Mouse (Mus musculus) stomach, embryonic 16.5 days (tissue): Measurements from ENCODE around the gene Ly6c1. TPM values are rescaled to one million over a fixed set of nuclear protein-coding genes. Genes with fewer than 3 reads are reported as not detected.
"Not testable (repeated sequence)": the region's sequence is repeated elsewhere in the genome, so short reads cannot be mapped to it uniquely, and the experiment has no call there.

Source experiments
- ATAC-seq: fragments of 200-750 bp; cut with Nextera tagmentation; 2 replicates; pipeline ENCODE4 v1.8.0; 2017; ENCODE audit warnings: moderate number of reproducible peaks, moderate TSS enrichment; ENCODE audit not compliant: insufficient read depth, low FRiP score
- H3K27ac ChIP-seq: fragments of 300-500 bp; sonication (generic); 2 replicates; pipeline ENCODE4 v1.5.1; 2014; ENCODE audit warnings: low read length
- H3K27me3 ChIP-seq: fragments of 300-500 bp; sonication (generic); 2 replicates; pipeline ENCODE4 v1.6.1; 2014; ENCODE audit warnings: low read length, control low read depth, mixed read lengths; ENCODE audit not compliant: control insufficient read depth, insufficient read depth
- H3K36me3 ChIP-seq: fragments of 300-500 bp; sonication (generic); 2 replicates; pipeline ENCODE4 v1.6.1; 2014; ENCODE audit warnings: low read length; ENCODE audit not compliant: control insufficient read depth, insufficient read depth
- H3K4me1 ChIP-seq: fragments of 300-500 bp; sonication (generic); 2 replicates; pipeline ENCODE4 v1.6.1; 2014; ENCODE audit warnings: low read length, control low read depth, mixed read lengths; ENCODE audit not compliant: control insufficient read depth, insufficient read depth
- H3K4me2 ChIP-seq: fragments of 300-500 bp; sonication (generic); 2 replicates; pipeline ENCODE4 v1.6.1; 2014; ENCODE audit warnings: low read depth, low read length, mixed read lengths
- H3K4me3 ChIP-seq: fragments of 300-500 bp; sonication (generic); replicated peaks from 2 replicates; pipeline ENCODE4 v1.5.1; 2014; ENCODE audit warnings: mild to moderate bottlenecking, low read length
- H3K9ac ChIP-seq: fragments of 300-500 bp; sonication (generic); 2 replicates; pipeline ENCODE4 v1.6.1; 2014; ENCODE audit warnings: low read length
- H3K9me3 ChIP-seq: fragments of 300-500 bp; sonication (generic); replicated peaks from 2 replicates; pipeline ENCODE4 v1.6.1; 2016; ENCODE audit warnings: low read length, control low read depth; ENCODE audit not compliant: control insufficient read depth
- whole genome bisulfite sequencing: fragments of 180-500 bp; shearing (Covaris S2); extraction: QIAGEN DNeasy Blood & Tissue Kit; methylation state at CpG from one replicate; pipeline ENCODE4 v1.1.7; 2014; 5-methylcytosine and 5-hydroxymethylcytosine counted together
- polyA plus RNA-seq: library from polyadenylated mRNA; unstranded; fragments of >200 nt; fragmentation: Nextera tagmentation; extraction: Ambion mirVana; gene quantifications from 2 replicates; pipeline ENCODE4 v1.2.1, GENCODE M21; 2015

Ly6c1 gene
- polyA plus RNA-seq = 19.7 and 22.0 TPM in 2 replicates

- H3K9ac ChIP-seq, H3K27ac ChIP-seq, H3K4me2 ChIP-seq, H3K27me3 ChIP-seq, ATAC-seq, H3K4me3 ChIP-seq, H3K9me3 ChIP-seq, H3K4me1 ChIP-seq, H3K36me3 ChIP-seq: not testable (repeated sequence)
- WGBS = 69% methylated on average over 1 of the region's 1 CpGs
Observed at GRCm38 (mm10) chr15:75048642-75049261, at the start of gene Ly6c1. Ly6c1 (minus strand) TSS chr15:75048830.

- not testable (repeated sequence) for H3K4me1 ChIP-seq, H3K4me3 ChIP-seq, H3K9ac ChIP-seq, ATAC-seq, H3K36me3 ChIP-seq, H3K27ac ChIP-seq, H3K27me3 ChIP-seq, H3K4me2 ChIP-seq, H3K9me3 ChIP-seq
- 2% methylated on average over 2 of the region's 2 CpGs for WGBS
Observed at GRCm38 (mm10) chr15:75088041-75088440, 39.4 kb upstream of the Ly6c1 start.

- 81% methylated on average over 4 of the region's 4 CpGs for WGBS
- Histone ChIP-seq H3K9me3 (no peaks in the 10 kb centered on the region), H3K4me3 (no peak overlapping the region), H3K9ac (no peak overlapping the region), H3K27me3 (no peaks in the 10 kb centered on the region), H3K4me2 (no peak overlapping the region), H3K4me1 (no peaks in the 10 kb centered on the region), H3K27ac (no peak overlapping the region), H3K36me3 (no peaks in the 10 kb centered on the region)
- no peak for ATAC-seq
Observed at GRCm38 (mm10) chr15:75069965-75070364, 21.3 kb upstream of the Ly6c1 start.

DNA sequence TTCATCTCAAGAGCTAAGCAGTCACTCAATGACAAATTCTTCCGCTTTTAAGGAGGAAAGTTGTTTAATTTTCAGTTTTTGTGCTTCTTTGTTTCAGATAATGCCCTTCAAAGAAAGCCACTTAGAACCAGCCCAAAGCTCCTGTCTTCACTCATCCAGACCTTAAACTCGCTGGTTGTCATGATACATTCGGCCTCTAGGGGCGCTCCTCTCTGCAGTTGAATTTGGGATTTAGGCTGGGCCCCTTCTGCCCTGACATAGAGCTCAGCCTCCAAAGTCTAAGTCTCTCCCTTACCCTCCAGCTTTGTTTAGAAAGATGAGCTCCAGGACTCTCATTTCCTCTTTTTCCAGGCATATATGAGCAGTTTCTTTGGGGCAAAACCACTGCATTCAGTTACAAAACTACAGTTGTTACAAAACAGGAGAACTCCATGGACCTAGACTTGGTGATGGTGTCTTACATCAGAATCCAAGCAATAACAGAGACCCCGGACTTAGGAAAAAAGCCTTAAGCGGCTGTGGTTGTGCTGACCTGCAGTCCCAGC lies 13.5 kb upstream of the Ly6c1 start:
- not testable (repeated sequence) for H3K4me2 ChIP-seq, H3K4me1 ChIP-seq, H3K27ac ChIP-seq, H3K36me3 ChIP-seq, H3K27me3 ChIP-seq, H3K9me3 ChIP-seq, H3K4me3 ChIP-seq, H3K9ac ChIP-seq, ATAC-seq
- 35% methylated on average over 6 of the region's 6 CpGs for WGBS

GRCm38 (mm10) chr15:75060505-75060904 lies 11.9 kb upstream of the Ly6c1 start:
- Histone ChIP-seq H3K36me3 (no peaks in the 10 kb centered on the region), H3K27me3 (no peaks in the 10 kb centered on the region), H3K9ac (no peak overlapping the region), H3K27ac (no peak overlapping the region), H3K4me2 (no peak overlapping the region), H3K4me3 (no peak overlapping the region), H3K9me3 (no peaks in the 10 kb centered on the region), H3K4me1 (no peaks in the 10 kb centered on the region)
- no peak for ATAC-seq

DNA sequence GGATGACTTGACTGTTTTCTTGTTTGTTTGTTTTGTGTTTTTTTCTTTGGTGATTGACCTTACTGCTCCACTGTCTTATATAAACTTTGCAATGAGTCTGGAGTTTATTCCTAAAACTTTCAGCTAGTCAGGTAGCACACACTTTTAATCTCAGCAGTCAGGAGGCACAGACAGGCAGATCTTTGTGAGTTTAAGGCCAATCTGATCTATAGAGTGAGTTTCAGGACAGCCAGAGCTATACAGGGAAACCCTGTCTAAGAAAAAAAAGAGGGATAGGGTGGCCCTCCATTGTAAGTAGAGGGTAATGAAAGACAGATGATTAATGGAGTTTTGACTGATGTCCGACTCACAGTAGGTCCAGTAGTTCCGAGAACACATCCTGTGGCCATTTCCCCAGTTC lies 7.4 kb upstream of the Ly6c1 start:
- ATAC-seq = no peak
- H3K27me3 ChIP-seq = no peaks in the 10 kb centered on the region
- WGBS = 79% methylated on average over 2 of the region's 2 CpGs

DNA sequence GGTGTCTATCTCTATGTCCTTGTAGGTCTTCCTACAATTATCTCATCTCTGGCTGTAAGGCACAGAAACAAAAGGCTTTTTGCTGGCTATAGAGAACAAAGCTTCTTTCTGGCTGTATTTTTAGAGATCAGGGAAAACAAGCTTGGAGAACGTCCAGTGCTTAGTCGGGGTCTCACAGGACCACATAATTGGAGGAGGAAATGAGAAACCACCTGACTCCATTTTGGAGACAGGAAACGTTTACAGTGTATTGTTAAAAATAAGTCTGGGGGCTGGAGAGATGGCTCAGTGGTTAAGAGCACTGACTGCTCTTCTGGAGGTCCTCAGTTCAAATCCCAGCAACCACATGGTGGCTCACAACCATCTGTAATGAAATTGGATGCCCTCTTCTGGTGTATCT lies 6.8 kb upstream of the Ly6c1 start:
- not testable (repeated sequence) for ATAC-seq, H3K4me3 ChIP-seq, H3K27me3 ChIP-seq, H3K9ac ChIP-seq, H3K4me1 ChIP-seq, H3K36me3 ChIP-seq, H3K9me3 ChIP-seq, H3K4me2 ChIP-seq, H3K27ac ChIP-seq
- WGBS = 48% methylated on average over 3 of the region's 3 CpGs

More for the DNA sequence above, 7.4 kb upstream of the Ly6c1 start:
- Histone ChIP-seq H3K9me3 (no peaks in the 10 kb centered on the region), H3K4me1 (no peaks in the 10 kb centered on the region), H3K4me3 (no peak overlapping the region), H3K36me3 (no peaks in the 10 kb centered on the region), H3K4me2 (no peak overlapping the region), H3K27ac (no peak overlapping the region), H3K9ac (no peak overlapping the region)

- not testable (repeated sequence) for H3K9ac ChIP-seq, H3K4me1 ChIP-seq, H3K27me3 ChIP-seq, H3K4me2 ChIP-seq, H3K27ac ChIP-seq, H3K9me3 ChIP-seq, H3K4me3 ChIP-seq, H3K36me3 ChIP-seq, ATAC-seq
- 83% methylated on average over 2 of the region's 2 CpGs for WGBS
Observed at GRCm38 (mm10) chr15:75052414-75052813, 3.8 kb upstream of the Ly6c1 start.

DNA sequence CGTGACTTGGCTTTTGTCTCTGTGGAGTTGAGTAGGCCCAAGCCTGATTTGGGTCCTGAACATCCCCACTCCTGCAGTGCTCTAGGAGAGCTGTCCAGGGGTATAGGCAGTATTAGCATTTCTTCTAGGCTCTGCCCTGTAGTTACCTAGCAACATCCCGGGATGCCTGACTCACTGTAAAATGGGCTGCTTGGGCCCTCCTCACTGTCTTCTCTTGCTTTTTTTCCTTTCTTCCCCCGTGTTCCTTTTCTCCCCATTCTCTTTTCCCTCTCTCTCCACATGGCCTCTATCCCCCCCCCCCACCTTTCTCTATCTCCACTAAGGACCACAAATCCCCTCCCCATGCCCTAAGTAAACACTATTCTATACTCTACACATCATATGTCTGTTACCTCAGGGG lies 2.5 kb upstream of the Ly6c1 start:
- H3K27me3 ChIP-seq, H3K4me1 ChIP-seq, H3K4me2 ChIP-seq, H3K9me3 ChIP-seq, H3K9ac ChIP-seq, H3K4me3 ChIP-seq, ATAC-seq, H3K27ac ChIP-seq, H3K36me3 ChIP-seq: not testable (repeated sequence)
- 44% methylated on average over 3 of the region's 3 CpGs for WGBS
